Mouse (Mus musculus) testis, adult 10 weeks (tissue): Measurements from ENCODE around the gene Slc34a2. TPM values are rescaled to one million over a fixed set of nuclear protein-coding genes. Genes with fewer than 3 reads are reported as not detected.

ENCODE experiments used
- polyA plus RNA-seq: library from polyadenylated mRNA; stranded (reverse); fragments of 350-450 nt; fragmentation: Illumina TruSeq; extraction: RNeasy Lipid Tissue Mini Kit (QIAGEN cat#74804); gene quantifications from one replicate; pipeline ENCODE4 v1.2.3, GENCODE M21; 2014; ENCODE audit warnings: low read depth, low replicate concordance

Slc34a2 gene
- 39.7 TPM for polyA plus RNA-seq

DNA sequence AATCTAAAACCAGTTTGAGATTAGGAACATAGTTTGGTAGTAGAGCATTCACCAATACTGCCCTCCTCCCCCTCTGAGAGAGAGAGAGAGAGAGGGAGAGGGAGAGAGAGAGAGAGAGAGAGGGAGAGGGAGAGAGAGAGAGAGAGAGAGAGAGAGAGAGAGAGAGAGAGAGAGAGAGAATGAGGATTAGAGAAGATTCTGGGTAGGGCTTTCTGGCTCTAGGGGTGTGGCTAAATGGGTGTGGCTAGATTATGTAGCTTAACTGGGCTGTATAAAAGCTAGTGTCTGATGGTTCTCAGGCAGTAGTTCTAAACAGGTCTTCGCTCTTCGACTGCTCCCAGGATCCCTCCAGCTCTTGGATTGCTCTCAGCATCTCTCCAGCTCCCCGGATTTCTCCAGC, at the start of gene Slc34a2:
Slc34a2 (plus strand) TSS at position 301 of the 400 bp plus-strand sequence.

Other genes starting within 250 kb of the Slc34a2 start
- gene Anapc4, start 204.1 kb upstream of the Slc34a2 start, polyA plus RNA-seq, result 67.1 TPM
- 0.39 TPM for gene Sel1l3, start 175.8 kb downstream of the Slc34a2 start, polyA plus RNA-seq
- 2.9 TPM for gene Smim20, start 229.0 kb downstream of the Slc34a2 start, polyA plus RNA-seq